Mouse (Mus musculus) kidney, embryonic 15.5 days (tissue): Measurements from ENCODE around the gene Myl10. TPM values are rescaled to one million over a fixed set of nuclear protein-coding genes. Genes with fewer than 3 reads are reported as not detected.

Experiments used
- polyA plus RNA-seq: library from polyadenylated mRNA; unstranded; fragments of >200 nt; fragmentation: Nextera tagmentation; extraction: Ambion mirVana; gene quantifications from 2 replicates; pipeline ENCODE4 v1.2.1, GENCODE M21; 2015

Myl10 gene
- polyA plus RNA-seq, 1 experiment from 2014 or later, result not detected

Other genes with a start within 250 kb of the Myl10 start
- 108 and 110 TPM in 2 replicates for gene Cux1, start 125.7 kb upstream of the Myl10 start, polyA plus RNA-seq
- gene Col26a1, start 190.1 kb downstream of the Myl10 start, polyA plus RNA-seq, result 51.1 and 62.5 TPM in 2 replicates
- 74.0 and 78.8 TPM in 2 replicates for gene Ift22, start 215.0 kb downstream of the Myl10 start, polyA plus RNA-seq